Mouse (Mus musculus): ENCODE data around the gene Cer1.

- no peak for TF ChIP-seq CTCF (conservative IDR thresholded peaks at IDR 0.05; ENCODE audit: insufficient read depth, insufficient read length, low read depth, low read length)
- no peak for TF ChIP-seq POLR2A (IDR thresholded peaks at IDR 0.05; ENCODE audit: low read depth, low read length)
Measured at GRCm38 (mm10) chr4:82872121-82872520, 12.8 kb downstream of the Cer1 start.
